Mouse (Mus musculus) embryo, embryonic 11 days (tissue): ENCODE results near the gene Ice2.

ENCODE experiments used
- DNase-seq: peaks from one replicate; pipeline ENCODE4 v3.0.0-alpha.2; 2015

Ice2 gene

GRCm38 (mm10) chr9:69463046-69463445 is 65.3 kb downstream of the Ice2 start:
- DNase-seq = no peak

GRCm38 (mm10) chr9:69464109-69464756 is 66.5 kb downstream of the Ice2 start:
- DNase-seq = no peak

GRCm38 (mm10) chr9:69466098-69466497 is 68.4 kb downstream of the Ice2 start:
- DNase-seq = no peak

DNA sequence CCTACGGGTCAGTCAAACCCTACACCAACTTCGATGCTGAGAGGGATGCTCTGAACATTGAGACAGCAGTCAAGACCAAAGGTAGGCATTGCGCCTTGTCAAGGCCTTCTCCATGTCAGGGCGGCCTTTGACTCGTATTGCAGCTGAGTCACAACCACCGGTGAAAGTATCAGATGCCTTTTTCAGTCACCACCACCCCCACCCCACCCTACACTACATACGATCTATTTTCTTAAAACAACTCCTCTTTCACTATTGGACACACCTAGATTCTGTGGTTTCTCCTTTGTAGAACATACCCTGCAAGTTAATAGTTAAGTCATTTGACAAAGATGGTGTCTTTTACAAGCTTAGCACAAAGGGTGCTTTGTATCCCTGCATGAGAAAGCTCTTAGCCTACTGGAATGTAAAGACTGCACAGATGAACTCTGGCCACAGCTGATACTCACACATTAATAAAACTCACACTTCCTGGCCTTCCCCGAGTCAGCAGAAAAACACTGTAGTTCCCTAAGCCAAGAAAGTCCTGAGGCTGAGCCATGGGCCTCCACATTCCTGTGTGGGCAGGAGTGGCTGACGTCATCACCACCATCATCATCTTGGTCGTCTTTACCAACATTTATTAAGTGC is 69.7 kb downstream of the Ice2 start:
- DNase-seq = peak; percentile 37

- peak; percentile 90 for DNase-seq
Observed at GRCm38 (mm10) chr9:69468991-69469390, 71.3 kb downstream of the Ice2 start.

GRCm38 (mm10) chr9:69470362-69470761 is 72.7 kb downstream of the Ice2 start:
- no peak for DNase-seq

GRCm38 (mm10) chr9:69470921-69471320 is 73.2 kb downstream of the Ice2 start:
- DNase-seq = peak; percentile 71

DNA sequence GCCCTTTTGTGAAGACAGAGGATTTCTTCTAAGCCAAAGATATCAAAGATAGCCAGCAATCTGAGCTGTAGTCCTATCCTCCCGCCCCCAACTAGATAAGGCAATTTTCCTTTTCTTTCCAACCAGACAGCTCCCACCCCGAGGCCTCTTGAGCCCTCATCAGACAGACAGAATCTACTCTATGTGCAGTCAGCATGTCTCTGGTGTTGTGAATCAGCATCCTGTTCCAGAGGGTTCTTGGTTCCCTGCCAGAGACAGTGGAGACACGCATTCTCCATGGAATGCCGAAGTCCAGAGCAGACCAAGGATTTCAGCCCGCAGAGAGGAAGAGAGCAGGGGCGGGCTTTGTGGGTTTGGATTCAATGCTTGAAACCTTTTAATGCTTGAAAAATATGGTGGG is 75.0 kb downstream of the Ice2 start:
- DNase-seq = no peak

DNA sequence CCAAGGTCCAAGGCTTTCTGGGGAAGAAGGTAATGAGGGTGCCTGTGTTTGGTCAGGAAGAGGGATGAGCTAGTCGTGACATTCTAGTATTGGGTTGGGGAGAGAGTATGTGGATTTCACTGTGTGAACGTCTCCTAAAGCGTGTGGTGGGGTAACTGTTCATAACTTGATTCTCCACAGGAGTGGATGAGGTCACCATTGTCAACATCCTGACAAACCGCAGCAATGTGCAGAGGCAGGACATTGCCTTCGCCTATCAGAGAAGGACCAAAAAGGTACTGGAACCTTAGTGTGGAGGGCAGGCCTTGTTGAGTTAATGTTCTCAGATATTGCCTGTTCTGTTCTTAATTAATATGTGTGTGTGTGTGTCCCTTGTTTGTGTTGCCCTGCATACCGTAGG is 78.2 kb downstream of the Ice2 start:
- DNase-seq = no peak

GRCm38 (mm10) chr9:69477195-69477823 is 79.6 kb downstream of the Ice2 start:
- DNase-seq = no peak

DNA sequence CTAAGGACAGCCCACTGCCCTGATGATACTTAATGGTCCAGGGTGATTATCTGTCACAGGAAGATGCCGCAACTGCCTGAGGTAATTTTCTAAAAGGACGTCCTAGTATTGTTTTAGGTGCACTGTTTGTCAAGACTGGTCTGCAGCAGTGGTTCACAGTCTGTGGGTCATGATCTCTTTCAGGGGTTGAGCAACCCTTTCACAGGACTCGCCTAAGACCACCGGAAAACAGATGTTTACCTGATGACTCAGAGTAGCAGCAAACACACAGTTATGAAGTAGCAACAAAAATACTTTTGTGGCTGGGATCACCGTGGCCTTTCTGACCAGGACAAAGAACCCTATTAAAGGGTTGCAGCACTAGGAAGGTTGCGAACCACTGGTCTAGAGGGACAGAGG is 80.1 kb downstream of the Ice2 start:
- DNase-seq = no peak

DNA sequence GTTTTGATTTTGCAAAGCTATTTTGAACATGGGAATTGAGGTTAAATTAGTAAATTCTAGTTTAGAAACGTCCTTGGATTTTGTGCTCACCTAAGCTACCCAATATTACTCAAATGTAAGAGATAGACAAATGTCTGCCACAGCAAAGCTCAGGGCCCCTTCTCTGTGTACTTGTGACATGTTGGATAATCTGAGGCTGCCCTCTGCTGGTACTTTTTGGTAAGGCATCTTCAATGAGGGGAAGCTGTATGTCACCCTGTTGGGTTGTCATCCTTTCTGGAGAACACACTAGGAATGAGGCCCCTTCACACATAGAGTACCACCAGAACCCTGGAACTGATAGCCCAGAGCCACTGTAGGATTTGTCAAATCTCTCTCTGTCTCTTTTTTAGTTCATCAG is 82.6 kb downstream of the Ice2 start:
- peak; percentile 85 for DNase-seq
